Mouse (Mus musculus): ENCODE measurements at regions not wholly inside any gene's neighbourhood (a gene's known extent, or its start where the extent isn't known, plus 50 kb on each side); places are given as distances from the start of the nearest gene placed in this dataset.

DNA sequence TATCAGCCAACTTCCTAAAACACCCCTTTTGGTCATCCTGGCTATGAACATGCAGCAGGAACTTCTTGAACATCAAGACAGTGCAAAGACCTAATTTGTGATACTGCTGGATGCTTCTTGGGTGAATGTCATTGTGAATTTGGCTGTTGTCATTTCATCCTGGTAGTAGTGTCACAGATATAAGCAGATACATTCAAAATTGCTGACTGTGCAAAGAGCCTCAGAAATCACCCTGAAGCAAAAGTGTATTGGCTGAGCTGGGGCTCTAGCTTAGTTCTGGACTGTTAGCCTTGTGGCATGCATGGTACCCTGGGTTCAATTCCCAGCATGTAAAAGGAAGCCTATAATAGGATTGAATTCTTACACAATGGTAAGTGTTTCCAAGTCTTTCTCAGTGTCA is 590.1 kb upstream of the Id2 start:
- Histone ChIP-seq H3K4me3 (ENCODE audit: insufficient read depth, low read depth, low read length) (no peak overlapping the region), H3K27ac (ENCODE audit: insufficient read depth, low read depth, low read length) (no peak overlapping the region), H3K4me1 (ENCODE audit: control insufficient read depth, insufficient read depth, low read length) (no peaks in the 10 kb centered on the region)
- no peak for TF ChIP-seq CTCF (IDR thresholded peaks at IDR 0.05; ENCODE audit: insufficient read depth, low read depth, low read length)
- no peak for TF ChIP-seq POLR2A (IDR thresholded peaks at IDR 0.05; ENCODE audit: insufficient read depth, low read depth, low read length)

DNA sequence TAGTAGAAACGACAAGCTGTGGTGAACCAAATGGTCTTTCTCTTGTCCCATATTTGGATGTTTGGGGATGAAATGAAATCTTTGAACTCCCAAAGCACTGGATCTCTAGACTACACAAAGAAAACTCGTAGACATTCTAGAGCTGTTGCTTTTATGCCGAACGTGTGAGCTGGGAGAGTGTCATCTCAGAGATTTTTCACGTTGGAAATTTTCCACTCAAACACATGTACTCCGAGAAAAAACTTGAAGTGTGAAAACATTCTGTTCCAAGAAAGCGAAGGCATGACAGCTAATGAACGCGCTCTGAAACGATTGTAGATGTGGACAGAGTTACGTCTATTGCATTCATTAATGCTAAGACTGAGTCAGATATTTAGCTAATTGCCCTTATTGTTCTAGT is 579.7 kb upstream of the Id2 start:
- Histone ChIP-seq H3K4me1 (ENCODE audit: control insufficient read depth, insufficient read depth, low read length) (no peaks in the 10 kb centered on the region), H3K27ac (ENCODE audit: insufficient read depth, low read depth, low read length) (no peak overlapping the region), H3K4me3 (ENCODE audit: insufficient read depth, low read depth, low read length) (no peak overlapping the region)
- WGBS: 86% methylated on average over 11 of the region's 11 CpGs
- no peak for TF ChIP-seq CTCF (IDR thresholded peaks at IDR 0.05; ENCODE audit: insufficient read depth, low read depth, low read length)

DNA sequence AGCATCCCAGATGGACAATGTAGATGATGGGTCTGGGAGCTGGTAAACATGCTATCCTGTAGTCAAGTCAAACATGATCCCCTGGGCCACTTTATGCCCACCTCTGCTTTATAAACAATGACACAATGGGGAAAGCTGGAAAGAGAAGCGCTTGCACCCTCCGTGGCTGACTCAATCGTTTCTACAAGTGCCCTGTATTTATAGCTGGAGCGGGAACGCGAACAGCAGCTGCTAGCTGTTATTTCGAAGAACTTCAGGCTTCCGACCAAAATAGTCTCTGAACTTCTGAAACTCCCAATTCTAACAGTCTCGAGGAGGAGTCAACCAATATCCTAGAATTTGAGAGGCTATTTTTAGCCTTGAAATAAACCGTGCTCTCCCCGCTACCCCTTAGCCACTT is 571.4 kb upstream of the Id2 start:
- Histone ChIP-seq H3K4me1 (ENCODE audit: control insufficient read depth, insufficient read depth, low read length) (peaks cover 3% of the 10 kb centered on the region; the same call in 1 of the 2 replicates), H3K27ac (ENCODE audit: insufficient read depth, low read depth, low read length) (no peak overlapping the region; the same call in 1 of the 2 replicates), H3K4me3 (ENCODE audit: insufficient read depth, low read depth, low read length) (no peak overlapping the region)
- TF ChIP-seq POLR2A (IDR thresholded peaks at IDR 0.05; ENCODE audit: insufficient read depth, low read depth, low read length) (no peak), CTCF (IDR thresholded peaks at IDR 0.05; ENCODE audit: insufficient read depth, low read depth, low read length) (no peak)
- 31% methylated on average over 11 of the region's 11 CpGs for WGBS

DNA sequence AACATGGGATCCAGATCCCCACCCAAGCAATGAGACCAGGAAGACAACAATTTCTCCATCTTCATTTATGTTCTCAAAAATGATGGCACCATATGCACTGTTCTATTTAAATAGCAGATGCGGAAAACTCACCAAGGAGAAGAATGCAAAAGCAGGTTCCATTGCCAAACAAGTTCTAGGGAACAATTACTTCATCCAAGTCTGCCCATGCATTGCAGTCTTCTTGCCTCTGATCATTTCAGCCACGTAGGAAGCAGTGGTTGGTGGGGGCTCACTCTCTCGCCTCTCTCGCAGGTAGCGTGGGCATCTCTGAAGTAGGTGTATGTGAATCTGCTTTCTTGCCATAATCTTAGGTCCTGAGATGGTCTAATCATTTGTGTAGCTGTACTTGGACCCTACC is 557.5 kb upstream of the Id2 start:
- H3K27ac ChIP-seq (ENCODE audit: insufficient read depth, low read depth, low read length): no peak overlapping the region
- 96% methylated on average over 5 of the region's 5 CpGs for WGBS
- no peak overlapping the region for H3K4me3 ChIP-seq (ENCODE audit: insufficient read depth, low read depth, low read length)
- TF ChIP-seq POLR2A (IDR thresholded peaks at IDR 0.05; ENCODE audit: insufficient read depth, low read depth, low read length): no peak
- TF ChIP-seq CTCF (IDR thresholded peaks at IDR 0.05; ENCODE audit: insufficient read depth, low read depth, low read length): no peak
- no peaks in the 10 kb centered on the region for H3K4me1 ChIP-seq (ENCODE audit: control insufficient read depth, insufficient read depth, low read length)

DNA sequence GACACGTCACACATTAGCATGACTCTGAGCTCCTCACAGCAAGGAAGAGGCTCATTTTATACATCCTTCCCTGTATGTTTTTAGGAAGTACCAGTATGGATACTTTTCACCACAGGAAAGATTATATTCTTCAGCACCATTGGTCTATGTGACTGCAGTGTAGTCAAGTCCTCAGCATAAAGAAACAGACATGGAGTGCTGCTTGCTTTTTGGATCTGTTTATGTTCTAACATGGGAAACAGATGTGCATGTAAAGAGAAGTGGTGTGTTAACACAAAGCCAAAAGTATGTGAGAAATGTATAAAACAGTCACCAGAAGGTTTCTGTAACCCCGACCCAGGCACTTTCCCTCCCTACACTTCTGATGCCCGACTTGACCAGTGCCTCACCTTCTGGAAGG is 553.3 kb upstream of the Id2 start:
- Histone ChIP-seq H3K4me1 (ENCODE audit: control insufficient read depth, insufficient read depth, low read length) (no peaks in the 10 kb centered on the region), H3K27ac (ENCODE audit: insufficient read depth, low read depth, low read length) (no peak overlapping the region), H3K4me3 (ENCODE audit: insufficient read depth, low read depth, low read length) (no peak overlapping the region)
- no peak for TF ChIP-seq POLR2A (IDR thresholded peaks at IDR 0.05; ENCODE audit: insufficient read depth, low read depth, low read length)
- TF ChIP-seq CTCF (IDR thresholded peaks at IDR 0.05; ENCODE audit: insufficient read depth, low read depth, low read length): no peak
- 89% methylated on average over 3 of the region's 3 CpGs for WGBS

DNA sequence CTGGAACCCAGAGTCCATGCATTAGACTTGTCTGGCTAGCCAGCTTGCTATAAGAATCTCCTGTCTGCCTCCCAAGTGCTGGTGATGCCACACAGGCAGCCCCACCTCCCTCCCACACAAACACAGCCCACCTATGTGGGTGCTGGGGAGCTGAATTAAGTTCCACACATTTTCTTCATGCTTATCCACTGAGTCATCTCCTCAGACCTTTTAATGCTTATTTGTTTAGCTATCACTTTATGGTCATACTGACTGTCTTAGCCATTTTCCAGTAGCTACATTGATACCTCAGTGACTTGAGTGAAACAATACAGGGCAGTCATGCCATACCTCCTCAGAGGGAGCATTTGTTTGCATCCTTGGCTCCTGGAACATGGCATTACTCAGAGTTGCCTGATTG is 531.1 kb upstream of the Id2 start:
- H3K4me3 ChIP-seq (ENCODE audit: insufficient read depth, low read depth, low read length): no peak overlapping the region

DNA sequence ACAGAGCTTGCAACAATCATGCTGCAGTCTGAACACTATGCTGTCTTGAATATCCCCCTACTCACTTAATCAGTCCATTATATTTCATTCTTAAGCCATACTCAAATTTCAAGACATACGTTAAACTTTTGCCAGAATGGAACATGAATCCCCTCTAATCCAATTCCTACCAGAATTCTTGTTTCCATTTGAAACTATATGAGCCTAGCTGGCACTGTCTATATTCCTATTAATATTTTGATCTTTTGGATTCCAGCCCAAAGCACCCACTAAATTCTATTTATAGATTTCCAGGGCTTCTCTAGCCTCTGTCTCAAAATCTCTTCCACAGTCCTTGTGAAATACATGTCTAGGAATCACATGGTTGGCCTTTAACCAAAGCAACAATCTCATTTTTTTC is 528.9 kb upstream of the Id2 start:
- WGBS: 89% methylated on average over 1 of the region's 1 CpGs
- no peak overlapping the region for H3K27ac ChIP-seq (ENCODE audit: insufficient read depth, low read depth, low read length)

More for the DNA sequence above, 531.1 kb upstream of the Id2 start:
- Histone ChIP-seq H3K4me1 (ENCODE audit: control insufficient read depth, insufficient read depth, low read length) (peaks cover 2% of the 10 kb centered on the region; the same call in 1 of the 2 replicates), H3K27ac (ENCODE audit: insufficient read depth, low read depth, low read length) (no peak overlapping the region)
- TF ChIP-seq POLR2A (IDR thresholded peaks at IDR 0.05; ENCODE audit: insufficient read depth, low read depth, low read length) (no peak), CTCF (IDR thresholded peaks at IDR 0.05; ENCODE audit: insufficient read depth, low read depth, low read length) (no peak)

DNA sequence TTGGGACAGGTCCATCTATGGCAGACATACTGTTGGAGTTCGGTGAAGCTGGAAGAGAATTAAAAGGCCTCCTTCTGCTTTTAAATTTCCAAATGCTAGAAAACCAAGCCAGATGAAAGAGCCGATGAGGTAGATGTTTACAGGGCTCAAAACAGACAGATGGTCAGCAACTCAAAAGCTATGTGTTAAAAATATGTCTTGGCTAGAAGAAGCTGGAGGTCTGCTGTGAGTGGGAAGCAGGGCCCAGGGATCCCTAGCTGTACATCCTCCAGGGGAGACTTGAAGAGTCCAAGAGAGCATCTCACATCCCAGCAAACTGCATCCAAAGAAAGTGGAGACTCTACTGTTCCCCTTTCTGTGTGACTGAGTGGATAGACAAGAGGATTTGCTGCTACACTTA is 526.5 kb upstream of the Id2 start:
- peaks cover 2% of the 10 kb centered on the region; the same call in 1 of the 2 replicates for H3K4me1 ChIP-seq (ENCODE audit: control insufficient read depth, insufficient read depth, low read length)
- WGBS: 94% methylated on average over 2 of the region's 2 CpGs
- TF ChIP-seq POLR2A (IDR thresholded peaks at IDR 0.05; ENCODE audit: insufficient read depth, low read depth, low read length) (no peak), CTCF (IDR thresholded peaks at IDR 0.05; ENCODE audit: insufficient read depth, low read depth, low read length) (no peak)
- H3K4me3 ChIP-seq (ENCODE audit: insufficient read depth, low read depth, low read length): no peak overlapping the region
- no peak overlapping the region for H3K27ac ChIP-seq (ENCODE audit: insufficient read depth, low read depth, low read length)

More for the DNA sequence above, 528.9 kb upstream of the Id2 start:
- H3K4me1 ChIP-seq (ENCODE audit: control insufficient read depth, insufficient read depth, low read length): peaks cover 2% of the 10 kb centered on the region; the same call in 1 of the 2 replicates
- no peak overlapping the region for H3K4me3 ChIP-seq (ENCODE audit: insufficient read depth, low read depth, low read length)
- no peak for TF ChIP-seq CTCF (IDR thresholded peaks at IDR 0.05; ENCODE audit: insufficient read depth, low read depth, low read length)
- TF ChIP-seq POLR2A (IDR thresholded peaks at IDR 0.05; ENCODE audit: insufficient read depth, low read depth, low read length): no peak

DNA sequence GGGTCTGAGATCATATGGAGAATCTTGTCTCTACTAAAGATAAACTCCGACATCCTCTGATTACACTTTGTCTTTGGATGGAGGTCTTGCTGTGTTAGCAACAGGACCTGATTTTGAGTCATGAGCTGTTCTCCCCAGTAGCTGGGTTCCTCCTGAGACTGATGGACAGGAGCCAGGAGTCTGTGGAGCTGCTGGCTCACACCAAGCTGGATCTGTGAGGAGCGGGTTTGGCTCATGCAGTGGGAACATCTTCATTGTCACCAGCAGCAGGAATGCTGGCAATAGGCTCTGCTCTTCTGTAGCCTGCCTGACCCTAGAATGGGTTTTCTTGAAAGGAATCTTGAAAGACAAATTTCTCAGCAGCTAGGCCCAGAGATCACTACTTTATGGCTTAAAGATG is 524.2 kb upstream of the Id2 start:
- Histone ChIP-seq H3K27ac (ENCODE audit: insufficient read depth, low read depth, low read length) (no peak overlapping the region), H3K4me1 (ENCODE audit: control insufficient read depth, insufficient read depth, low read length) (no peaks in the 10 kb centered on the region), H3K4me3 (ENCODE audit: insufficient read depth, low read depth, low read length) (no peak overlapping the region)
- WGBS: 77% methylated on average over 2 of the region's 2 CpGs
- TF ChIP-seq POLR2A (IDR thresholded peaks at IDR 0.05; ENCODE audit: insufficient read depth, low read depth, low read length): no peak
- TF ChIP-seq CTCF (IDR thresholded peaks at IDR 0.05; ENCODE audit: insufficient read depth, low read depth, low read length): no peak

DNA sequence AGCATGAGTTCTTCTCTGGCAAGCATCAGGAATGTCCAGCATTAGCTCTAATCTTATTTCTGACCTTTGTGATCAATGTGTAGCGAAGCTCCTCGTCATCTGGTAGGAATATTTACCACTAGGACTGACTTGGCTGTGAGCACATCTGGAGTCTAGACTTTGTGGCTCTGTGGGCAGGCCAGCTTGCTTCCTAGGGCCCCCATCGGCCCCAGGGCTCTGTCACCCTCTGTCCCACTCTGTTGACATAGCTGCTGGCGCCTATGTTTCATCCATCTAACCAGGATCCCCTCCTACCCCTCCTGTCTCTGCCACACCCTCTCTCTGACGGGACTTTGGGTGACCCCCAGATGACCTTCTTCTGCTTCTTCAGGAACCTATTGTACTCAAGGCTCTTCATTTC is 520.6 kb upstream of the Id2 start:
- Histone ChIP-seq H3K4me3 (ENCODE audit: insufficient read depth, low read depth, low read length) (no peak overlapping the region), H3K4me1 (ENCODE audit: control insufficient read depth, insufficient read depth, low read length) (no peaks in the 10 kb centered on the region), H3K27ac (ENCODE audit: insufficient read depth, low read depth, low read length) (no peak overlapping the region)
- TF ChIP-seq POLR2A (IDR thresholded peaks at IDR 0.05; ENCODE audit: insufficient read depth, low read depth, low read length) (no peak), CTCF (IDR thresholded peaks at IDR 0.05; ENCODE audit: insufficient read depth, low read depth, low read length) (no peak)
- 91% methylated on average over 5 of the region's 5 CpGs for WGBS
